Mouse (Mus musculus): ENCODE results near the gene Tcfl5. TPM values are rescaled to one million over a fixed set of nuclear protein-coding genes. Genes with fewer than 3 reads are reported as not detected.

Tcfl5 gene
- polyA plus RNA-seq (2017; shearing (Covaris generic)): under 1 TPM in 1 of 2 experiments, not detected in 1; 0.36 TPM

GRCm38 (mm10) chr2:180642555-180643260 is at the start of gene Tcfl5:
Tcfl5 (minus strand) TSS chr2:180642708.

GRCm38 (mm10) chr2:180597490-180597889 is 45.0 kb downstream of the Tcfl5 start, which contains the start of gene Col9a3:
Col9a3 (plus strand) TSS chr2:180597790.

GRCm38 (mm10) chr2:180589123-180589831 is 53.2 kb downstream of the Tcfl5 start, which contains the start of gene Ogfr:
Ogfr (plus strand) TSS chr2:180589245.

GRCm38 (mm10) chr2:180581002-180581401 is 61.5 kb downstream of the Tcfl5 start, which contains the start of gene Mrgbp:
Mrgbp (plus strand) TSS chr2:180581304.

Other genes starting within 250 kb of the Tcfl5 start
- 1 to 10 TPM in 1 of 2 experiments, under 1 TPM in 1; 0.72 to 1.3 TPM for gene Slco4a1, start 186.5 kb downstream of the Tcfl5 start, polyA plus RNA-seq (2017; shearing (Covaris generic))
- gene Ntsr1, start 142.7 kb downstream of the Tcfl5 start, polyA plus RNA-seq (2017; shearing (Covaris generic)): not detected
- 10 to 100 TPM; 40.5 to 67.2 TPM for gene Mrgbp, start 61.4 kb downstream of the Tcfl5 start, polyA plus RNA-seq (2017; shearing (Covaris generic))
- gene Ogfr, start 53.5 kb downstream of the Tcfl5 start, polyA plus RNA-seq (2017; shearing (Covaris generic)): 10 to 100 TPM; 88.7 to 91.5 TPM
- gene Col9a3, start 44.9 kb downstream of the Tcfl5 start, polyA plus RNA-seq (2017; shearing (Covaris generic)): 1 to 10 TPM; 1.4 to 1.9 TPM
- gene Dido1, start 67.3 kb upstream of the Tcfl5 start, polyA plus RNA-seq (2017; shearing (Covaris generic)): 10 to 100 TPM; 44.4 to 46.2 TPM
- 10 to 100 TPM; 35.7 to 39.1 TPM for gene Gid8, start 67.4 kb upstream of the Tcfl5 start, polyA plus RNA-seq (2017; shearing (Covaris generic))
- gene Slc17a9, start 82.6 kb upstream of the Tcfl5 start, polyA plus RNA-seq (2017; shearing (Covaris generic)): 10 to 100 TPM; 55.1 to 70.2 TPM
- under 1 TPM in 1 of 2 experiments, not detected in 1; 0.65 TPM for gene Bhlhe23, start 134.2 kb upstream of the Tcfl5 start, polyA plus RNA-seq (2017; shearing (Covaris generic))